Mouse (Mus musculus): Measurements from ENCODE around the gene Spred2. TPM values are rescaled to one million over a fixed set of nuclear protein-coding genes. Genes with fewer than 3 reads are reported as not detected.
A peak's percentile ranks its signal among the peaks of the same experiment; 100 is the strongest.

Gene Spred2
- polyA plus RNA-seq, 1 experiment from 2014 or later: 9.3 TPM

DNA sequence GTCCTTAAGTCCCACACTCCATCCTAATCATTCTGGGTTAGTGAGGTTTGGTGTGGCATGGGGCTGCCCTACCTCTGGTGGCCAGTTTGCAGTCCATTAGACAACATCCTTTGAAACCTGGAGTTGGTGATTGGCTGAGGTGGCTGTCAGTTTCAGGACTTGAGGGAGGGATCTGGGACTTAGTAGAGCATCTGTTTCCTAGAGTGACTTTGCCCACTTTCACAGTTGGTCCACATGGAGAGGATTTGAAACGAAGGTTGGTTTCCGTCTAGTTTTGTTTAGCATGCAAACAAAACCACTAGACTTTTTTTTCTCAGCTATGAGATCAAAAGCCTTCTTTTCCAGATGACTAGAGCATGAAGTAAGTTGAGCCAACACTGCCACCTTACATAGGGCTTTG lies 53.5 kb downstream of the Spred2 start:
- Histone ChIP-seq H3K27me3 (no peaks in the 10 kb centered on the region), H3K9ac (replicated peaks) (no peak overlapping the region), H3K4me1 (peaks cover 14% of the 10 kb centered on the region), H3K27ac (replicated peaks) (no peak overlapping the region), H3K9me3 (no peaks in the 10 kb centered on the region), H3K4me2 (replicated peaks) (no peak overlapping the region), H3K36me3 (no peaks in the 10 kb centered on the region), H3K4me3 (no peak overlapping the region)
- 57% methylated on average over 2 of the region's 2 CpGs for WGBS
- ATAC-seq (replicated peaks): no peak

DNA sequence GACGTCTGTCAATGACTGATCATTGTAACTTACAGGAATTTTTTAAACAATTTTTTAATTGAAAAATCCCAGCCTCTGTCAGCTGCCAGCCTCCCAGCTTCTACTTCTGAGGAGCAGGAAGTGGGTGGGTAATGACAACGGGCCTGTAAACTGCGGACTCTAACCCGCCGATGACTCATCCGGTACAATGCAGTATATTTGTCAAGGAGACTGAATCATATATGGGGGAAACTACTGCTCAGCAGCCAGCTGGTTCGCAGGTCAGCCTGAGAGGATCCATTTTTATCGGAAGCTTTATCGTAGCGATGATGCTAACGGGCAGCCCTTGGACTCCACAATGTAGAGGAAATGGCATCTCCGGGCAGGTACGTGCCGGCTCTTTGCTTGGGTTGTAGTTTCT lies 55.2 kb downstream of the Spred2 start:
- WGBS: 87% methylated on average over 14 of the region's 14 CpGs

GRCm38 (mm10) chr11:19982113-19982512 lies 57.9 kb downstream of the Spred2 start:
- no peak overlapping the region for H3K4me3 ChIP-seq
- H3K36me3 ChIP-seq: no peaks in the 10 kb centered on the region
- peaks cover 17% of the 10 kb centered on the region for H3K4me1 ChIP-seq
- H3K27ac ChIP-seq (replicated peaks): no peak overlapping the region
- ATAC-seq (replicated peaks): no peak
- H3K9ac ChIP-seq (replicated peaks): no peak overlapping the region
- H3K4me2 ChIP-seq (replicated peaks): no peak overlapping the region
- H3K9me3 ChIP-seq: no peaks in the 10 kb centered on the region
- WGBS: 49% methylated on average over 6 of the region's 6 CpGs
- H3K27me3 ChIP-seq: no peaks in the 10 kb centered on the region

More for the DNA sequence above, 55.2 kb downstream of the Spred2 start:
- H3K36me3 ChIP-seq: no peaks in the 10 kb centered on the region
- H3K4me2 ChIP-seq (replicated peaks): no peak overlapping the region
- no peak overlapping the region for H3K9ac ChIP-seq (replicated peaks)
- no peak overlapping the region for H3K27ac ChIP-seq (replicated peaks)
- no peaks in the 10 kb centered on the region for H3K27me3 ChIP-seq
- peaks cover 12% of the 10 kb centered on the region for H3K4me1 ChIP-seq
- H3K9me3 ChIP-seq: no peaks in the 10 kb centered on the region
- H3K4me3 ChIP-seq: no peak overlapping the region
- no peak for ATAC-seq (replicated peaks)

DNA sequence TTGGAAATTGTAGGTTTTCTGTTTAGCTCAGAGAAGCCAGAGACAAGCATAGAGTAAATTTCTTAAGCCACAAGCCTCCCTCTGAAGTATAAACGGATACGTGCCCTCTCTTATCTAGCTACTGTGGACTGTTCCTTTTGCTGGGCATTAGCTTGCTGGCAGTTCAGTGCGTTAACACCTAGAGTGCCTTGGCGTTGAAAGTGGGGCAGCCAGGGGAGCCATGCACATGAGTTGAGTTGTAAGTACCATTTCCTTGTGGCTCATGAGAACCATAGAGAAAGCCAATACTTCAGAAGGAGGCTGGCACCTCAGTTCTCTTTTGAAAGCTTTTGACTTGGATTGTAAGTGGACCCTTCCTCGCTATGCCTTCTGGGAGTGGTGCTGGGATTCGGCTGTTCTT lies 58.6 kb downstream of the Spred2 start:
- H3K36me3 ChIP-seq: no peaks in the 10 kb centered on the region
- H3K27me3 ChIP-seq: no peaks in the 10 kb centered on the region

GRCm38 (mm10) chr11:19983298-19983697 lies 59.1 kb downstream of the Spred2 start:
- Histone ChIP-seq H3K4me2 (replicated peaks) (no peak overlapping the region), H3K27ac (replicated peaks) (0 out of 2 replicates have a peak overlapping the region, but pooled peaks have one; percentile 26), H3K4me1 (peaks cover 18% of the 10 kb centered on the region), H3K36me3 (no peaks in the 10 kb centered on the region), H3K4me3 (no peak overlapping the region), H3K9ac (replicated peaks) (no peak overlapping the region), H3K27me3 (no peaks in the 10 kb centered on the region), H3K9me3 (no peaks in the 10 kb centered on the region)
- 43% methylated on average over 4 of the region's 4 CpGs for WGBS
- ATAC-seq (replicated peaks): no peak

More for the DNA sequence above, 58.6 kb downstream of the Spred2 start:
- Histone ChIP-seq H3K4me3 (no peak overlapping the region), H3K9ac (replicated peaks) (no peak overlapping the region), H3K27ac (replicated peaks) (0 out of 2 replicates have a peak overlapping the region, but pooled peaks have one; percentile 26), H3K4me1 (peaks cover 18% of the 10 kb centered on the region), H3K9me3 (no peaks in the 10 kb centered on the region), H3K4me2 (replicated peaks) (no peak overlapping the region)
- no peak for ATAC-seq (replicated peaks)
- WGBS: 74% methylated on average over 6 of the region's 6 CpGs

- H3K4me2 ChIP-seq (replicated peaks): no peak overlapping the region
- H3K4me3 ChIP-seq: no peak overlapping the region
- no peak overlapping the region for H3K27ac ChIP-seq (replicated peaks)
- H3K4me1 ChIP-seq: peaks cover 18% of the 10 kb centered on the region
- WGBS: 94% methylated on average over 9 of the region's 9 CpGs
- H3K27me3 ChIP-seq: no peaks in the 10 kb centered on the region
- no peaks in the 10 kb centered on the region for H3K36me3 ChIP-seq
- H3K9me3 ChIP-seq: no peaks in the 10 kb centered on the region
- no peak overlapping the region for H3K9ac ChIP-seq (replicated peaks)
- no peak for ATAC-seq (replicated peaks)
Measured at GRCm38 (mm10) chr11:19984029-19984428, 59.9 kb downstream of the Spred2 start.

DNA sequence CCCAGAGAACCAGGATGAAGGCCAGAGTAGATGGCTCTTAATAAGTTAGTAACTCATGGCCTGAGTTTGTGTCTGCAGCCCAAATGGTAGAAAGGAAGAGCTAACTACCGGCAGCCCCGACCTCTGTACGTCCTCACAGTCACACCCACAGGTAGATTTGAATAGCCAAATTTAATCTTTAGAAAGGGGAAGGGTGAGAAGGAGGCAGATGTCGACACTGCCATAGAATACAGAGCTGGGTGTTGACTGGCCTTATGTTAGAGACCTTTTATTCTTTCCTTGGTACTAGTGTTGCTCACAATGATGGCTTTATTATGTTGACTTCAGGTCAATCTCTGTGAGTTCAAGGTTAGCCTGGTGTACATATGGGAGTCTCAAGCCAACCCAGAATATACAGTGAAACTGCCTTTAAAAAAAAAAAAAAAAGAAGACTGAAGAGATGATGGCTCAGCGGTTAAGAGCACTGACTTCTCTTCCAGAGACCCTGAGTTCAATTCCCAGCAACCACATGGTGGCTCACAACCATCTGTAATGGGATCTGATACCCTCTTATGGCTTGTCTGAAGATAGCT lies 61.2 kb downstream of the Spred2 start:
- H3K9me3 ChIP-seq: no peaks in the 10 kb centered on the region
- ATAC-seq (replicated peaks): no peak
- no peak overlapping the region for H3K4me2 ChIP-seq (replicated peaks)
- H3K4me1 ChIP-seq: peaks cover 18% of the 10 kb centered on the region
- H3K27ac ChIP-seq (replicated peaks): no peak overlapping the region
- no peaks in the 10 kb centered on the region for H3K27me3 ChIP-seq
- no peak overlapping the region for H3K9ac ChIP-seq (replicated peaks)
- WGBS: 73% methylated on average over 5 of the region's 5 CpGs
- no peak overlapping the region for H3K4me3 ChIP-seq
- H3K36me3 ChIP-seq: no peaks in the 10 kb centered on the region

DNA sequence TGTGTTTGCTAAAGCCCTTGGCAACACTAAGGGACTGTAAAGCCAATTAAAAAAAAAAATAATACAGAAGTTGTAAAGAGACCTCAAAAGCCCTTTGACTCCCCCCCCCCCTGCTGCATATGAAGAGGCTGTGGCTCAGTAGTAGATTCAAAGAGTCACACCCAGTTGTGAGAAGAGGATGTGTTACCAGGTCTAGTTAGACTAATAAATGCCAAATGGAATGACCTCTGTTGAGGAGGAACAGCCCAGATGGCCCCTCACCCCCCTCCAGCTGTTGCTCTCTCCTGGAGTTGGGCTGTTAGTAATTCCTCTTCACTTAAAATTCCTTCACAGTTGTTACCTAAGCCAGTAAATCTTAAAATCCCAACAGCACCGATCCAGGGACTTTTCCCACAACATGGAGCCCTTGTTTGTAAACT lies 62.3 kb downstream of the Spred2 start:
- Histone ChIP-seq H3K9me3 (no peaks in the 10 kb centered on the region), H3K27ac (replicated peaks) (no peak overlapping the region), H3K4me2 (replicated peaks) (no peak overlapping the region), H3K27me3 (no peaks in the 10 kb centered on the region), H3K4me3 (no peak overlapping the region), H3K9ac (replicated peaks) (no peak overlapping the region), H3K36me3 (no peaks in the 10 kb centered on the region), H3K4me1 (peaks cover 23% of the 10 kb centered on the region)
- no peak for ATAC-seq (replicated peaks)
- WGBS: 44% methylated on average over 1 of the region's 1 CpGs

GRCm38 (mm10) chr11:19986871-19987755 lies 62.9 kb downstream of the Spred2 start:
- Histone ChIP-seq H3K36me3 (no peaks in the 10 kb centered on the region), H3K9ac (replicated peaks) (no peak overlapping the region), H3K4me2 (replicated peaks) (no peak overlapping the region), H3K4me1 (peaks cover 26% of the 10 kb centered on the region), H3K27ac (replicated peaks) (no peak overlapping the region), H3K27me3 (no peaks in the 10 kb centered on the region), H3K4me3 (no peak overlapping the region), H3K9me3 (no peaks in the 10 kb centered on the region)
- no peak for ATAC-seq (replicated peaks)
- WGBS: 36% methylated on average over 17 of the region's 17 CpGs

- H3K27me3 ChIP-seq: no peaks in the 10 kb centered on the region
- 17% methylated on average over 9 of the region's 9 CpGs for WGBS
- H3K4me2 ChIP-seq (replicated peaks): no peak overlapping the region
- H3K9ac ChIP-seq (replicated peaks): no peak overlapping the region
- no peak for ATAC-seq (replicated peaks)
- no peak overlapping the region for H3K27ac ChIP-seq (replicated peaks)
- no peaks in the 10 kb centered on the region for H3K36me3 ChIP-seq
- H3K4me3 ChIP-seq: no peak overlapping the region
- no peaks in the 10 kb centered on the region for H3K9me3 ChIP-seq
- H3K4me1 ChIP-seq: peaks cover 21% of the 10 kb centered on the region
Measured at GRCm38 (mm10) chr11:19987756-19988091, 63.5 kb downstream of the Spred2 start.

DNA sequence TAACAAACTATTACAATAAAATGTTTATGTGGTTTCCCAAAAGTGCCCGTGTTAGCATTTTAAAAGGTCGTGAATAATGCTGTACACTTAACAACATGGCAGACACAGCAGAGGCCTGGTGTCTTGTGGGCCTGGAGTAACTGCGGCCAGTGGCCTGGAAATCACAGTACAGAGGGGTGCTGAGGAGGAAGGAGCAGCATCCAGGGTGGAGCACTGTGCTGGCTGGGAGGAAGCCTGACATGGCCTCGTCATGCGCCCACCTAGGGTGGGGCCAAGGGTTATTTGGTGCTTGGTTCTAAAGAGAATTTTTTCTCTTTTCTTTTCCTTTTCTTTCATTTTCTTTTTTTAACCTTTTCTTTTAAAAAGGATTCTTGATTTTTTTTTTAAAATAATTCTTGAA lies 64.0 kb downstream of the Spred2 start:
- Histone ChIP-seq H3K4me1 (peaks cover 16% of the 10 kb centered on the region), H3K36me3 (no peaks in the 10 kb centered on the region), H3K27me3 (no peaks in the 10 kb centered on the region), H3K9me3 (no peaks in the 10 kb centered on the region), H3K4me3 (no peak overlapping the region), H3K9ac (replicated peaks) (no peak overlapping the region), H3K27ac (replicated peaks) (no peak overlapping the region), H3K4me2 (replicated peaks) (no peak overlapping the region)
- ATAC-seq (replicated peaks): no peak
- 60% methylated on average over 5 of the region's 5 CpGs for WGBS

DNA sequence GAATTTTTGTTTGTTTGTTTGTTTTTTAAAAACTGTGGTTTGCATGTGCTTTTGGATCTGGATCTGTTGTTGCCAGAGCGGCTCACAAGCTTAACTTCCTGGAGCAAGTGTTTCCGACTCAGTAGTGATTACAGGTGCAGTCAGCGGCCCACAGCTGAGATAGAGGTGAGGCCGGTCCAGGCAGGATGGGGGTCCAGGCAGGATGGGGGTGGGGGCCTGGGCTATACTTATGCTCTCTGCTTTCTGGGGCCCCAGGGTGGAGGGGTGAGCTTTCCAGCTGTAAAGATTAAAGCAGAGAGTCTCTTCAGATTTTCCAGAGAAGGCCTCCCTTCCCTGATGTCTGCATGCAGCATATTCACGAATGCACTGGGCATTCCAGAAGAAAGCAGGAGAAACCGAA lies 64.5 kb downstream of the Spred2 start:
- ATAC-seq (replicated peaks): no peak
- 87% methylated on average over 6 of the region's 6 CpGs for WGBS
- Histone ChIP-seq H3K4me3 (no peak overlapping the region), H3K9ac (replicated peaks) (no peak overlapping the region), H3K4me2 (replicated peaks) (no peak overlapping the region), H3K27me3 (no peaks in the 10 kb centered on the region), H3K4me1 (peaks cover 16% of the 10 kb centered on the region), H3K27ac (replicated peaks) (no peak overlapping the region), H3K9me3 (no peaks in the 10 kb centered on the region), H3K36me3 (no peaks in the 10 kb centered on the region)

All from forebrain, embryonic 15.5 days (tissue).